Mouse (Mus musculus) cerebellum, adult 11-12 months (tissue): ENCODE measurements around the gene Ppfia1.

Source experiments
- DNase-seq: peaks from one replicate; pipeline ENCODE4 v3.0.0; 2022

Ppfia1 gene

DNA sequence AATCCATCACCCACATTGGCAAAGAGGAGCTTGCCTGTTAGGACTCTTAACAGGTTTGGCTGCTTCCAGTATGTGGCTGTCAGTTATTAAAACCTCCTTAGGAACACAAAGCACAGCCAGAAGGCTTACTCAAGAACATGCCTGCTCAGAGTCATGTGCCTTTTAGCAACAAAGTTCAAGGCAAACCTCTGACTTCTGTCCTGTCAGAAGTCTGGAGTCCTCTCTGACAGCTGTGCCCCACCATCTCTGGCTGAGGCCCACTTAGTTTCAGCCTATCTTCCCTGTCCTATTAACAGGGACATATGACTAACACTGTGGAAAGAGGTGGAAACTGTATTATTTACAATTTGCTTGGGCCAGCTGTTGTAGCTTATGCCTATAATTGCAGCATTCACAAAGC lies 73.2 kb downstream of the Ppfia1 start:
- DNase-seq, result no peak

DNA sequence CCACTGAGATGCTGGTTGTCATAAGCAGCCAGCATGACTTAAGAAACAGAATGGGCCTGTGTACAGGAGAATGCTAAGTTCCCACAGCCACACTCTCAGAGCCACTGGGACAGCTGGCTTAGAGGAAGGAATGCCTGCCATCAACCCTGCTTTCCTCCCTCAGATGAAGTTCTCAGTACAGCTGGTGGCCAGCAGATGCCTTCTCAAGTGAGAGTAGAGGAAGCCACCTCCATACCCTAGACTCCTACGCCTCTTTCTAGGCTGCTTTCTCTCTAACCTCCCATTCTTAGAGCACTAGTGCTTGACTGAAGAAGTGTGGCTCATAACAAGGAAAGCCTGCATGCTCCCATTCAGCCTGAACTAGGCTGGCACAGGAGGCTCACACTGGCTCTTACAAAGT lies 74.0 kb downstream of the Ppfia1 start:
- DNase-seq, result no peak

DNA sequence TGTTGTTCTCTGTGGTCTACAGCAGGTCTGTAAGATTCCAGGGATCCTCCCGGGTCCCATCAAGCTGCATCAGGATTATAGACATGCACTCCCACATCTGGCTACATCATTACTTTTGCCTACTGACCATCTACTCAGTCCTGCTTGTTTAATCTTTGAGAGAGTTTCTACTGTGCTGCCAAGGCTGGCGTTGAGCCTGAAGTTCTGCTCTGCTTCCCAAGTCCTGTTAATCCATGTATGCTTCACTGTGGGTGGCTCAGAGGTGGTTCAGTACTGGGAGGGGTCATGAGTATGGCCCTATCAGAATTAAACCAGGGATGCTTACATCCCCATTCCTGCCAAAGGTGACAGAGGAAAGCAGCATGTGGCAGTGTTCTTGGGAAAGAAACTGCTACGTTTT lies 77.8 kb downstream of the Ppfia1 start:
- DNase-seq, result no peak

DNA sequence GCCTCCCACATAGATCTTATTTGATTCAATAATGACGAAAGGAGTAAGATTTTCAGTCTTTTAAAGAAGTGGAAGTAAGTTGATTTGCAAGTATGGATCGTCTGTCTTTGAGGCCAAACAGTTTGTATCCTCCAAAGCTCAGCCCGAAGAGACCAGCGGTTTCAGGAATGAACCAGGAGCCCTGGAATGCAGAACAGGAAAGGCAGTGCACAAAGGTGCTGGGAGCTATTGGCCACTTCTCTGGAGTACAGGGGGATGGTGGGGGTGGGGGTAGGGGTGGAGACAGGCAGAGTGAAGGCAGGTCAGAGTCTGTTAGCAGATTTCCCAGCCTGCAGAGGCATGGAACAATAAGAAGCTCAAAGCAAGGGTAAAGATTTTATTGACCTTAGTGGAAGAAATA lies 80.0 kb downstream of the Ppfia1 start:
- DNase-seq, result no peak

DNA sequence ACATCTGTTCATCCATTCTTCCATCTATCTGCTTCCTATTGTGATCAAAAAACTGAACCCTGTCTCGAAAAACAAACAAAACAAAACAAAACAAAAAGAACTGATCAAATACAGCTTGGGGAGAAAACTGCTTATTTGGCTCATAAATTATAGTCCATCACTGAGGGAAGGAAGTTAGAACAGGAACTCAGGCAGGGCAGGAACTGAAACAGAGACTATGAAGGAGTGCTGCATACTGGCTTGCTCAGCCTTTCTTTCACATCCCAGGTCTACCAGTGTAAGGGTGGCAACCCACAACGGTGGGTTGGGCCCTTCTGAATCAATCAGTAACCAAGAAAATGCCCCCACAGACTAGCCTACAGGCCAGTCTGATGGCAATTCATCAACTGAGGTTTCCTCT lies 82.4 kb downstream of the Ppfia1 start:
- no peak for DNase-seq

DNA sequence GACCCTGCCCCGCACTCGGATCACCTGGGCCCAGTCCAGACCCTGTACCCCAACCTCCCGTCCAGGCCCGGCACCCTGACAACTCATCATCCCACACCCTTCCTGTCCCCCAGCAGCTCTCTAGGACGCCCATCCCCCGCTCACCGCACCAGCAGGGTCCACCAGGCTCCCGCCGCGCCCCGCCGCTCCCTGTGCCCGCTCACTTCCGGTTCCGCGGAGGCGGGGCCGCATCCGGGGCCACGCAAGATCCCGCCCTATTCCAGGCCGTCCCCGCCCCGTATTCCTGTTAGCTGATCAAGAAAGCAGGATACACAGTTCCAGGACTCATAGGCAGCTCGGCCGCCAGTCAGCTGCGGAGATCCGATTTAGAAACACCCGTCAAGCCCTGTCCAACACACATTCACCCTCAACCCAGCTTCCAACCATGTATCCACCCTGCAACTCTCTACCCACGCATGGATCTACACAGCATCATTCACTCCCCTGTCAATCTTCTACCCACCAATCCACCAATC lies 82.9 kb downstream of the Ppfia1 start, which contains the start of gene Cttn:
Gene Cttn, minus strand, starts transcription at position 465 of the 515 bp plus-strand sequence.
- DNase-seq, result peak; percentile 85

DNA sequence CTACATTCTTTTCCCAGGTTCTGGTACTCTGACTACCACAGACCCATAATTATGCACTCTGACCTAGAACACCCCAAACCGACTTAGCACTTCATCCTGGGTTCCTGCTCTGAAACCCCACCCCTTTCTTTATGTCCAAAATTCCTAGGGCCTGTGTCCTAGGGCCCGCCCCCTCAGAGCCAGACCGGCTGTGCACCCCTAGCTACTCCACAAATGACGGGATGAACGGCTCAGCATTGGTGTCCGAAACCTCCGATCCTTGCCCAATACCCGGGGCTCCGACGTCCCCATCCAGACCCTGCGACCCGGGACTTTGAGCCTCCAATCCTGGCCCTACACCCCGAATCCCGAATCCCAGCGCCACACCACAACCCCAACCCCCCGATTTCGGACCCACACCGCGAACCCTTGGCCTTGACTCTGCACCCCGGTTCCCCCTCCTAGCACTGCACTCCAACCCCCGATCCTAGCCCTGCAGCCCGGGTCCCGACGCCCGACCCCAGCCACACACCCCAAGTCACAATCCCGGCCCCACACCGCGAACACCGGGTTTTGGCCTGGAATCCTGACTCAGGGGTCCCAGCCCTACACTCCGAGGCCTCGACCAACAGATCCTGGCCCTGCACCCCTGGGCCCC lies 83.5 kb downstream of the Ppfia1 start:
- DNase-seq, result peak; percentile 30

DNA sequence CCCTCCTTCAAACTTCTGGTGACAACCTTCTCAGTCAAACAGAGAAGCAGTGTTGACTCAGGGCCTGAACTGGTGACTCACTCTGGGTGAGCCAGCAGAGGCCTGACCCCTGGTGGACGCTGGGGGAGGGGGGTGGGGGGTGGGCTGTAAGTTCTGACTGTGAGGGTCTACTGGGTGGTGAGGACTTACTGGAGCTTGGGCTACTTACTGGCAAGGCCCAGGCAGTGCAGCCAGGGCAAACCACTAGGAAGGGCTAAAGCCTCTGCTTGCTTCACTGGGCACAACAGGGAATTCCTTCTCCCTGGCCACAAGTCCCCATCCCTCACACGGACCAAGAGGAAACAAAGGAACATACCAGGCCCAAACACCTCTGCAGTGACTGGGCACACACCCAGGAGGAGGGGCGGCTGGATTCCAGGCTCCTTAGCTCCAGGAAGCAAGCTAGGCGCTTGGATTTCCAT lies 84.3 kb downstream of the Ppfia1 start:
- peak; percentile 39 for DNase-seq

DNA sequence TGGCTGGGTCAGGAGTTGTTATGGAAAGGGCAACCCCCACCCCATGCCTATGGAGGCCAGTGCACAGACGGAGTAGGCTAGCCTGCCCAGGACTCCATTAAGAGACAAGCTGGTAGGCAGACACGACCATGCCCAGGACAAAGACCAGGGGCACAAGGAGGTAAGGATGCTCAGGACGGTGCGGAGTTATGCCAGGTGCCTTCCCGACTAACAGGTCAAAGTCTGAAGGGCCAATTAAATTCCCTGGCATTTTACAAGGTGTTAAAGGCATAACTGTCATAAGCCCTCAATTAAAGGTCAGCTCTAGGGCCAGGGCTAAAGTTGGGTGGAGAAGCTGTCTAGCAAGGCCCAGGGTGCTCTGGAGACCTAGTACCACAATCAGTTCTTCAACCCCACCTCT lies 84.8 kb downstream of the Ppfia1 start:
- no peak for DNase-seq

DNA sequence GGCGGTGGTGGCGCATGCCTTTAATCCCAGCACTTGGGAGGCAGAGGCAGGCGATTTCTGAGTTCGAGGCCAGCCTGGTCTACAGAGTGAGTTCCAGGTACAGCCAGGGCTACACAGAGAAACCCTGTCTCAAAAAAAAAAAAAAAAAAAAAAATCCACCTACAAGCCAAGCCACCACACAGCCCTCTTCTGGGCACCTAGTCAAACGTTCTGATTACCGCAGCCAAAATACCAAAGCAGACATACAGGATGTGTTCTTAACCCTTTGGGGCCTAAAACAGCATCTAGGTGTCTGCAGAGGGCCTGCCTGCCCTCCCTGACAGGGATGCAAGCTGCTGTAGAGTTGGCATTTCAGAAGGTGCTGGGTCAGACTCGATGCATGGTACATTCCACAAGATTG lies 91.0 kb downstream of the Ppfia1 start:
- DNase-seq, result no peak

DNA sequence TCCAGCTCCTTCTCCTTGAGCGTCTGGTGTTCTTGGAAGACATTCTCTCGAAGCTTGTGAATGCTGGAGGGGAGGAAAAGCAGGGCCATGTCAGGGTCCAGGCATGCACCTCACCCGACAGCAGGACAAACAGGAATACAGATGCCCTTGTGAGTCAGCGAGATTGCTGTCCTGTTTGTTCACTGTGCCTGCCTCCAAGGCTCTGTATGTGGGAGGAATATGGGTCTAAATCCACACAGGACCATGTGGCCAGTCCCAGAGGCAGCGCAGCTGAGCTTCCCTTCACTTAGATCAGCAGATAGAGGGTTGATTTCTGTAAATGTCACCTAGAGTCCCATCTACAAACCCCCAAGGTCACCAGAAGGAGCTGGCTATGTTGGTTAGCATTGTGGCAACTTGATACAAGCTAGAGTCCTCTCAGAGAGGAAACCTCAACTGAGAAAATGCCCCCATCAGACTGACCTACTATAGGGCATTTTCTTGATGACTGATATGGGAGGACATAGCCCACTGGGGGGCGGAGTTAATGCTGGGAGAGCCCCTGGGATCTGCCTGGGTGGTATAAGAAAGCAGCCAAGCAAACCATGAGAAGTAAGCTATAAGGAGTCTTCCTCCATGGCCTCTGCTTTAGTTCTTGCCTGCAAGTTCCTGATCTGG lies 92.2 kb downstream of the Ppfia1 start:
- no peak for DNase-seq

DNA sequence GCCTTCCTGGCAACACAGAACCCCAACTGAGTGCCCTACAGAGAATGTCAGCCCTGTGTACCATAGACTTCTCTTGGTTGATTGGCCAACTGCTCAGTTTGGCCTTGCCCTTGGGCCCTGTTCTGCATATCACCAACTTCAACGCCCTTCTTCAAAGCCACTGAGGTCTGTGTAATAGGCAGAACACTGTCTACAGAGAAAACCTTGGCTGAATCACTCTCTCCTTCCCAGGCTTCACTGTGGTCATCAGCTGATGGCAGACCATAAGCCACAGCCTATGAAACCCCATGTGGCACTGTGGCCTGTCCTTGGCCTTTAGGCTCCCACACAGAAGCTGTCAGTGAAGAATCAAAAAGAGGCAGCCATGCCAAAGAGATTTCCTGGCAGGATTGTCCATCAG lies 94.6 kb downstream of the Ppfia1 start:
- DNase-seq, result no peak

DNA sequence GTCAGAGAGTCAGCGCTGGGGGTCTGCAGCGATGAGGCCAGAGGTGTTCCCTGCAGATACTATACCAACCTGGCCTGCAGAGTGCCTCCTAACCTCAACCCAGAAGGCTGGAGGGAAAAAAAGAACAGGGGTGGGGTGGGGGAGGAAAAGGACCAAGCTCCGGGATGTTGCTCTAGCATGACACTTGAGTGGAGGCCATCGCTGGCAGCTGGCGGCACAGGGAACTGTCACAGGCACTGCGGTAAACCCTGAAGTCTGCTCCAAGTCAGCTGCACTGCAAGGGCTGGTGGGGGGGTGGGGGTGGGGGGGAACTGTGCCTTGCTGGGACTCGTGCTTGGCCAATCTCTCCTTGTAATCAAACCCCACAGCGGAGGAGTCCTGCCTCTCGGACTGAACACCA lies 102.9 kb downstream of the Ppfia1 start:
- DNase-seq, result no peak

DNA sequence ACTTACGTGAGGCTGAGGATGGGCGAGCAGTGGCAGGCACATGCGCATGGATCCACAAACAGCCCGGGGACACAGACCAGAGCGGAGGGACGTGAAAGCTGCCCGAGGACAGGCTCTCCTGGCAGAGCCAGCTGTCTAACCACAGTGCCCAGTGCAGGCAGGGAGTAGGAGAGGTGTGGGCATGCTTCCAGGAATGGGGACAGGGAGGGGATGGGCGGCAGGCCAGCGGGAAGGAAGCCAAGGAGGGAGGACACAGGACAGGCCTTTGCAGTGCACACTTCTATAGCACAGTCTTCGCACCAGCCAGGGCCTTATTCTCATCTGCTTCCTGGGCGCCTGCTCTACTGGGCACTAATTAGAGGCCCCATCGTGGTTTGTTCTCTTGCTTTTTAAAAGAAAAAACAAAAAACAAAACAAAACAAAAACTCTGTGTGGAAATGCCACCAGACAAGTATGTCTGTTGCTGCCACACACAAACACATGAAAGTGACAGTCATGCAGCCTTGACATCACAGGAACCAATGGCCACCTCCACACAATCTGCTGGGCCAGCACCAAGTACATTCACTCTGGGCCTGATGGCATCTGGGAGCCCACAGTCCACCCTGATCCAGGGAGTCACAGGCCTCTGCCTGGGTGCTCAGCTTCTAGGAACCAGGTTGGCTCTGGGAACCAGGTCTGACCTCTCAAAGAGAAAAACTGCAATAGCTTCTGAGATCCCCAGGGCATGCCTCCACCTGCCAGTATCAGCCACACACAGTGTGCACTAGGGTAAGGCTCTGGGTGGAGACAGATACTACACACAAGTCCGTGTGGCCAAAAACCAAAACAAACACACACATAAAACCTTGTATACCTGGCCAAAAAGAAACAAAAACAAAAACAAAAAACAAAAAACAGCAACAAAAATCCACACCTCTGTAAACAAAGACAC lies 103.6 kb downstream of the Ppfia1 start:
- peak; percentile 76 for DNase-seq

DNA sequence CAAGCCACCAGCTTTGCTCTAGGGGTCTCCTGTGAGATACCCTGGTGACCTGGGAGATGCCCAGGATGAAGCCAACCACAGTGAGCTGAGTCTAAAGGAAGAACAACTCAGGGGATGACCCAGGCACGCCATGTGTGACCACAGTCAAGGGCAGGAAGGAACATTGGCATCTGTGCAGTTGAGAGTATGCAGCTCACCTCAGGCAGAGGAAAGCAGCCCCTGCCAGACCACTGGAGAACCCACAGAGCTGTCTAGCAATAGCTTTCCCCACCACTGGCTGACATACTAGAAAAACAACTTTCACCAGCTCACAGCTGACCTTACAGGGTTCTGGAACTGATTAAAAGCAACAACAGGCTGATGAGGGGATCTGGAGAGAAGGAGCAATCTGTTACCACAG lies 105.3 kb downstream of the Ppfia1 start:
- DNase-seq, result no peak

DNA sequence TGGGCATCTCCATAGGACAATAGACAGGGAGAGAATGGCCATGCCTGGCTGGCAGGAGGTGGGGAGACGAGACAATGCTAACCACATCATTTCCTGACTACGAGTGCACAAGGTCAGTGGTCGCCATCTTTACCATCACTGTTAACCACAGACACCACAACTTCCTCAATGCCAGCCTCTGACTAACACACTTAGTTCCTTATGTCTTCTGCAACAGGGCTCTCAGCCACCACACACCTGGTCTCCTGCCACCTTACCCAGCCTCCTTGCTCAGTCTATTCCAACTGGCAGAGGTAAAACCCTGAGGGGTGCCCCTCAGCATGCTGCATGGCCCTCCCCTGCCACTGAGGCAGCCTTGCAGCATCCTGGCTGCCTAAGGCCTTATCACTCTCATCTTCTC lies 106.4 kb downstream of the Ppfia1 start:
- no peak for DNase-seq

DNA sequence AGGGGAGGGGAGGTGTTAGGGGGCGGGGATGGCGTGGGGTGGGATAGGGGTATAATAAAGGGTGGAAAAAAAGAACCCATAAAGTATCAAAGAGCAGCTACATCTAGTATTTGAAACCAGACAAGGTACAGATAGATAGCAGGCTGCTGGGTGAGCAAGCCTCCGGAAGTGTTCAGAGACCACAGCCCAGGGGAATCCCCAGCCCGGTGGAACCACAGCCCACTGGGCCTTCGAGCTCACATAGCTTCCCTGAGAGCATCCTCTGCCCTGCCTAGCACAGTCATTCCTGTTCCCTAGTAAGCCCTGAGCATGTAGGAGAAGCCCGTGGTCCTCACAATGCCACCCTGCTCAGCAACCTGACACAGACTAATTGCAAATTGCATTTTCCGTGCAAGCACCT lies 108.7 kb downstream of the Ppfia1 start:
- no peak for DNase-seq

DNA sequence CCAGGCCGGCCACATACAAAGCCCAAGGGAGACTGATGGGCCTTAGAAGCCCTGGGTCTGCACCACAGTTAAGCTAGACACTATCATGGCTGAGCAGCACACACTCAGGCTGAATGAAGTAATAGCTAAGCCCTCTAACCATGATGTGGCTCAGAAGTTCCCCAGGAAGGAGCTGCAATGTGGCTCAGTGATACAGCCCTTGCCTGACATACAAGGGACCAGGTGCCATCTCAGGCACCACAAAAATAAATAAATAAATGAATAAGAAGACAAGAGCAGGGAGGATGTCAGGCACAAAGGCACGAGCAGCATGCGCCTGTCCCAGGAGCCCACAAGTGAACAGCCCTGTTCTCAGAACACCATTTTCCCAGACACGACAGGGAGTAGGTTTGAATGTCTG lies 111.6 kb downstream of the Ppfia1 start:
- no peak for DNase-seq

DNA sequence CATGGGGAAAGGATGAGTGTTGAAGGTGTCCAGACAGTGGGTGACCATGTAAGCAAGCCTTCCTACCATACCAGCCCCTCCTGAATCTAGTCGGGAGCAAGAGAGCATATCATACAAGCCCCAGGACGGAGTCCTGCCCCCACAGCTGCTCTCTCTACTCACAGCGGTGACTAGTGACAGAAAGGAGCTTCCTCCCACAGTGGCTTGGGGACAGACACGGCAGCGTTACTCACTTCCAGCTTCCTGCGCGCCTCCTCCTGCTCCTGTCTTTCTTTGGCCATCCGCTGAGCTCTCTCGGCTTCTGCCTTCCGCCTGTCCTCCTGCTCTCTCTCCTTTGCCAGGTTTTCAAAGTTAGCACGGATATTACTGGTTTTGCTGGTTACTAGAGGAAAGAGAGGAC lies 112.1 kb downstream of the Ppfia1 start:
- no peak for DNase-seq

DNA sequence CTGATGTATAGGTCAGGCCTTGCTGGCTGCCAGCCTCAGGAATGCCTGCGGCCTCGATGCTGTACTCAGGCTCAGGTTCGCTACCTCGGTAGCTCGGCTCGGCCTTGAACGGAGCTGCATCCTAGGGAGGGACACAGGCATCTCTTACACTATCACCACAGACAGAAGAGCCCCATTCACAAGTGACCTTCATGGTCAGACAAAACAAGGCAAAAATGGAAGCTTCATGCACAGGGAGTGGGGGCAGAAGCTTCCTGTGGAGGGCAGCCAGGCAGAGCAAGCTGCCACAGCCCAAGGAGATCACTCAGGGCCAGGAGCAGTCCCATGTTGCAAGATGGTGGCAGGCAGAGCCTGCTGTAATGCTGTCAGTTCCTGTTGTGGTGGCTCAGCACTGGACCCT lies 114.7 kb downstream of the Ppfia1 start:
- DNase-seq, result no peak

DNA sequence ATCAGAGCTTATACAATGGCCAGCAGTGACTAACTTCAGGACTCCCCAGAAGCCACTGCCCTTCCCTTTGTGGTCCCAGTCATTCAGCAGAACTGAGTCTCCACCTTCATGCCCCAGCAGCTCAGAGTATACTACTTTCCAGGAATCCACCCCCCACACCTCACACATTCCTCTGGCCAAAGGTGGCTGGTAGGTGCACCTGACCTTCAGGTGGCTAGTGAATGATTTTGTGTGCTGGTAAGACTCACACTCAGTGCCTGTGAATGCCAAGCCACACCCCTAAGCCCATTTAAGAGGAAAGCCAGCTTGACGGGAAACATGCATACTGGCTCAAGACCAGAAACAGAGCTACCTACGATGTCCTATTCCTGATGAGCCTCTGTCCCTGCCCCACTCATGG lies 120.6 kb downstream of the Ppfia1 start:
- DNase-seq, result no peak

DNA sequence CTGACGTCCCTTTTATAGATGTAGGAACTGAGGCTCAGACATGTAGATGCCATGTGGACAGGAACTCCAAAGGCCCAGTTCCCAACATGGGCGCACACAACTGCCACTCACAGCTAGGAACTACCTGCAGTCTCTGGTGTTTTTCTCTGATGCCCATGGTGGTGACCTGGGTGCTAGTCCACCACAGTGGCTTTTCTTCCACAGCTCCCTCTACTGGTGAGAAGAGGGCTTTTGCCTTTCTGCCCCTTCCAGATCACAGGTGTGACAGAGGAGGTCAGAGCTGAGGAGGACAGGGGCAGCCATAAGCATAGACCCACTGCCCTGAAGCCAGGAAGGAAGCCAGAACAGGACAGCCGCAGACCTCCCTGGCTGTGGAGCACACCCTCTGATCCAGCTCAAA lies 126.1 kb downstream of the Ppfia1 start:
- no peak for DNase-seq
